Mouse (Mus musculus): ENCODE data around the gene Gmpr. TPM values are rescaled to one million over a fixed set of nuclear protein-coding genes. Genes with fewer than 3 reads are reported as not detected.
"Not testable (repeated sequence)": the region's sequence is repeated elsewhere in the genome, so short reads cannot be mapped to it uniquely, and the experiment has no call there.

Gene Gmpr
- polyA plus RNA-seq, 1 experiment from 2014 or later = 23.4 TPM

DNA sequence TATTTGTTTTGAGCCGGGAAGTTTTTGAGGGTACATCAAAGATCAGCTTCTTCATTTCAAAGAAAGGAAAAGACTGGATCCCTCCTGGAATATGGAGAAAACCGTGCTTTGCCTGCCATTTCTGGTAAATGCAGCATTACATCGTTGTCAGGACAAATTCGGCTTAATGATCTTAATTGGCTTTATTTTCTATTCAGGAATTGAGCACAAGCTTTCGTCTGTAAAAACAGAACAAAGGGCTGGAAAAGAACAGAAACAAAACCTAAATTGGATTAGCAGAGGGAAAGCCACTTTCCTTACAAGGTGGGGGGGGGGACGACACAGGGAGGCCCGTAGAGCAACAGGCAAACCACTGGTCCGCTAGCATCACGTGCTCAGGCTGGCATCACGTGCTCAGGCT is 33.9 kb upstream of the Gmpr start:
- WGBS = 72% methylated on average over 10 of the region's 10 CpGs
- Histone ChIP-seq H3K27me3 (ENCODE audit: control insufficient read depth, insufficient read depth, low read depth, low read length) (no peaks in the 10 kb centered on the region), H3K9ac (ENCODE audit: low read length) (no peak overlapping the region), H3K9me3 (ENCODE audit: control insufficient read depth, low read length) (no peaks in the 10 kb centered on the region), H3K4me3 (ENCODE audit: low read length) (no peak overlapping the region), H3K4me1 (replicated peaks; ENCODE audit: control insufficient read depth, insufficient read depth, low read length) (peaks cover 11% of the 10 kb centered on the region), H3K36me3 (ENCODE audit: control insufficient read depth, insufficient read depth, low read length) (no peaks in the 10 kb centered on the region), H3K27ac (ENCODE audit: low read length) (no peak overlapping the region), H3K4me2 (ENCODE audit: low read depth, low read length) (no peak overlapping the region)
- ATAC-seq (ENCODE audit: low read depth) = no peak

DNA sequence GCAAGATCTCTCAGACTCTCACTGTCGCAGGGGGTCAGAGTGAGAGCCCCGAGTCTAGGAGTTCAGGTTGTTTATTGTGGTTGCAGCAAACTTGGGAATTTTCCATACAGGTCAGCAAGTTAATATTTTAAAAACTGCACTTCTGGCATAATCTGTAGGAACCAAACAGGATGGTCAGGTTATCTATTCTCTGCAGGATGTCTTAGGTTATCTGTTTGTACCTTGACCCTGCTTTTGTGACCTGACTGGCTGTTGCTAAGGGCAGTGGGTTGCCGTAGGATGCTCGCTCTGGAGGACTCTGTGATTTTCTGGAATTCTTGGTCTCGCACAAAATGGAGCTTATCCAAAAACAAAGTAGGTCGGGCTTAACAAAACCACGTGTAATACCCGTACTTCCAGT is 31.9 kb upstream of the Gmpr start:
- Histone ChIP-seq H3K4me3 (ENCODE audit: low read length) (no peak overlapping the region), H3K4me2 (ENCODE audit: low read depth, low read length) (no peak overlapping the region), H3K4me1 (replicated peaks; ENCODE audit: control insufficient read depth, insufficient read depth, low read length) (peaks cover under 1% of the 10 kb centered on the region), H3K27me3 (ENCODE audit: control insufficient read depth, insufficient read depth, low read depth, low read length) (no peaks in the 10 kb centered on the region), H3K36me3 (ENCODE audit: control insufficient read depth, insufficient read depth, low read length) (no peaks in the 10 kb centered on the region), H3K9me3 (ENCODE audit: control insufficient read depth, low read length) (no peaks in the 10 kb centered on the region), H3K27ac (ENCODE audit: low read length) (no peak overlapping the region), H3K9ac (ENCODE audit: low read length) (no peak overlapping the region)
- WGBS = 72% methylated on average over 8 of the region's 8 CpGs
- no peak for ATAC-seq (ENCODE audit: low read depth)

DNA sequence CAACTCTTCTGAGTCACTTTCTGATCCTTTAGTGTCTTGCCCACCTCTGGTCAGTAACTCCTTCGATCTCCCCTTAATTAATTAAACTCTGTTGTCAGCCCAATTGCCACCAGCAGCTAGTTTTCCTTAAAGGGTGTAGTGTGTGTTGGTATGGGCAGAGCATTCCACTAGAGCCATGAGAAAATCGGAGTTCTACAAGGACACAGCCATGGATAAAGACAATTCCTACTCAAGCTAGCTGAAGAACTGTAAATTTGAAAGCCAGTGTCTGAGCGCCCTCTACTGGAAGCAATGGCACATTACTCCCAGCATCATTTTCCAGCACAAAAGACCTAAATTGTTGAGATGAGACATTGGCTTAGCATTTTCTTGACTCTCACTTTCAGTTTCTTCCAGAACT is 30.1 kb upstream of the Gmpr start:
- Histone ChIP-seq H3K9ac (ENCODE audit: low read length) (no peak overlapping the region), H3K27me3 (ENCODE audit: control insufficient read depth, insufficient read depth, low read depth, low read length) (no peaks in the 10 kb centered on the region), H3K27ac (ENCODE audit: low read length) (no peak overlapping the region), H3K36me3 (ENCODE audit: control insufficient read depth, insufficient read depth, low read length) (no peaks in the 10 kb centered on the region), H3K4me2 (ENCODE audit: low read depth, low read length) (no peak overlapping the region), H3K4me1 (replicated peaks; ENCODE audit: control insufficient read depth, insufficient read depth, low read length) (no peaks in the 10 kb centered on the region), H3K4me3 (ENCODE audit: low read length) (no peak overlapping the region), H3K9me3 (ENCODE audit: control insufficient read depth, low read length) (no peaks in the 10 kb centered on the region)
- WGBS = 23% methylated on average over 3 of the region's 3 CpGs
- peak; percentile 54; the same call in 1 of the 2 replicates for ATAC-seq (ENCODE audit: low read depth)

DNA sequence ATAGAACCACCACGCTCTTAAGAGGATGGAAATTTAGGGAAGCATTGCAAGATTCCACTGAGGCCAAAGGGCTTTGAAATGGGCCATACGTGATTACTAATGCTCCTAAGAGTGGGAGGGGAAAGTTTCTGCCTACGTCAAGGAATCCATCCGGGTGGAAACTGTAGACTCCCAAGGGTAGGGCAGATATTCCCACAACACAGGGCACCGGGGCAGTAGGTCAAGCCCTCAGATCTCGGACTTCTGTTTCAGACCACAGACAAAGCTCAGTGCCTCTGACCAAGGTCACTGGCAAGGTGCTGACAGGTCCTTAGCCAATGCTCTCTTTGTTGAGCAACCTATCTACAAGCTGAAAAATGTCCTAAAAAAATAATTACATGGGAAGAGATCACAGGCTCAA is 27.3 kb upstream of the Gmpr start:
- H3K4me1 ChIP-seq (replicated peaks; ENCODE audit: control insufficient read depth, insufficient read depth, low read length) = no peaks in the 10 kb centered on the region
- no peak overlapping the region for H3K4me2 ChIP-seq (ENCODE audit: low read depth, low read length)
- 68% methylated on average over 6 of the region's 6 CpGs for WGBS
- no peaks in the 10 kb centered on the region for H3K36me3 ChIP-seq (ENCODE audit: control insufficient read depth, insufficient read depth, low read length)
- no peak for ATAC-seq (ENCODE audit: low read depth)
- H3K4me3 ChIP-seq (ENCODE audit: low read length) = no peak overlapping the region
- H3K27ac ChIP-seq (ENCODE audit: low read length) = no peak overlapping the region
- no peaks in the 10 kb centered on the region for H3K27me3 ChIP-seq (ENCODE audit: control insufficient read depth, insufficient read depth, low read depth, low read length)
- H3K9me3 ChIP-seq (ENCODE audit: control insufficient read depth, low read length) = 0 out of 2 replicates have a peak, but pooled peaks cover 2% of the 10 kb centered on the region
- no peak overlapping the region for H3K9ac ChIP-seq (ENCODE audit: low read length)

DNA sequence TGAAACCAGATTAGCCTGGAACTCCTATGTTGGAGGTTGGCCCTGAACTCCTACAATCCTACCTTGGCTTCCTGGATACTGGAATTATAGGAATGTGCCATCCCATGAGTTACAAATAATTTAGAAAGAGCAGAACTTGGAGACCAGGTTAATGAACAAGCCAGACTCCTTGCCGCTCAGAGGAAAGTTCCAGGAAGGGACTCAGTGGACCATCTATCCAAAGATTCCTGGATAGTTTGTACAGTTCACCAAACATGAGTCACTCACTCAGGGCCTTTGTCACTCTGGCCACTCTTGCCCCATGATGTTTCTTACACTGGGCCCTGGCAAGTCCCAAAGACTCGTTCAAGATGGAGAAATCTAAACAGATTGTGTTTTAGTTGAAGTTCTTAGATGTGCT is 24.0 kb upstream of the Gmpr start:
- no peaks in the 10 kb centered on the region for H3K36me3 ChIP-seq (ENCODE audit: control insufficient read depth, insufficient read depth, low read length)
- H3K4me2 ChIP-seq (ENCODE audit: low read depth, low read length) = no peak overlapping the region
- no peaks in the 10 kb centered on the region for H3K27me3 ChIP-seq (ENCODE audit: control insufficient read depth, insufficient read depth, low read depth, low read length)
- 0 out of 2 replicates have a peak, but pooled peaks cover 2% of the 10 kb centered on the region for H3K9me3 ChIP-seq (ENCODE audit: control insufficient read depth, low read length)
- H3K4me3 ChIP-seq (ENCODE audit: low read length) = no peak overlapping the region
- ATAC-seq (ENCODE audit: low read depth) = no peak
- peaks cover 10% of the 10 kb centered on the region; the same call in 1 of the 2 replicates for H3K4me1 ChIP-seq (replicated peaks; ENCODE audit: control insufficient read depth, insufficient read depth, low read length)
- no peak overlapping the region for H3K9ac ChIP-seq (ENCODE audit: low read length)
- no peak overlapping the region for H3K27ac ChIP-seq (ENCODE audit: low read length)
- WGBS = 75% methylated on average over 2 of the region's 2 CpGs

DNA sequence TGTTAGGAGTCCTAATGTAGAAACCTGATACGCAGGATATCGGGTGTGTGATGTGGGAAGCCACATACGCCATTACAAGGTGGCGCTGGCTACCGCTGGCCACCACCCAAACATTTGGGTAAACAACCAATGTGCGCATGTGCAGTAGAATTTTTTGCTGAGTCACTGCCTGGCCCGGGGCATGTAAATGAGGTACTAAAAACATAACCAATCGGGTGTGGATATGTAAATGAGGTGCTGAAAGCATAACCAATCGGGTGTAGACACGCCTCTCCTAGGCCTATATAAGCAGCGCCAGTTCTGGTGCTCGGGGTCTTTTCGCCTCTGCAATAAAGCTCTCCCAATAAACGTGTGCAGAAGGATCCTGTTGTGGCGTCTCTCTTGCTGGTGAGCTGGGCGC is 23.3 kb upstream of the Gmpr start:
- H3K27ac ChIP-seq (ENCODE audit: low read length); ATAC-seq (ENCODE audit: low read depth): not testable (repeated sequence)

DNA sequence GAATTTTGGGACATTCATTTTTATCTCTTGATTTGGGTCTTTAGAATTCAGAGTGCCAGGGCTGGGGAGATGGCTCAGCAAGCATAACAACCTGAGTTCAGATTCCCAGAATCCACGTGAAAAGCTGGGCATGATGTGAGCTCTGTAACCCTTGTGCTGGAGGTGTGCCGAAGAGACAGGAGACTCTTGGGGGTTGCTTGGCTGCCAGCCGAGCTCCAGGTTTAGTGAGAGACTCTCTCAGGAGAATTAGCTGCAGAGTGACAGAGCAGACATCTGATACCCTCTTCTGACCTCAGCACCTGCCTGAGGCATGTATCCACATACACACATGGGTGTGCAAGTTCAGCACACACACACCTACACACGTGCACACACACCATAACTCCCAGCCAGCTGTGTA is 21.6 kb upstream of the Gmpr start:
- no peak for ATAC-seq (ENCODE audit: low read depth)
- Histone ChIP-seq H3K27me3 (ENCODE audit: control insufficient read depth, insufficient read depth, low read depth, low read length) (no peaks in the 10 kb centered on the region), H3K36me3 (ENCODE audit: control insufficient read depth, insufficient read depth, low read length) (no peaks in the 10 kb centered on the region), H3K9me3 (ENCODE audit: control insufficient read depth, low read length) (0 out of 2 replicates have a peak, but pooled peaks cover 2% of the 10 kb centered on the region), H3K4me2 (ENCODE audit: low read depth, low read length) (no peak overlapping the region), H3K9ac (ENCODE audit: low read length) (no peak overlapping the region), H3K27ac (ENCODE audit: low read length) (no peak overlapping the region), H3K4me3 (ENCODE audit: low read length) (no peak overlapping the region), H3K4me1 (replicated peaks; ENCODE audit: control insufficient read depth, insufficient read depth, low read length) (peaks cover 10% of the 10 kb centered on the region; the same call in 1 of the 2 replicates)
- 66% methylated on average over 4 of the region's 4 CpGs for WGBS

More for the DNA sequence above, 23.3 kb upstream of the Gmpr start:
- not testable (repeated sequence) for H3K36me3 ChIP-seq (ENCODE audit: control insufficient read depth, insufficient read depth, low read length); H3K9ac ChIP-seq (ENCODE audit: low read length); H3K4me2 ChIP-seq (ENCODE audit: low read depth, low read length); H3K9me3 ChIP-seq (ENCODE audit: control insufficient read depth, low read length); H3K4me3 ChIP-seq (ENCODE audit: low read length); H3K27me3 ChIP-seq (ENCODE audit: control insufficient read depth, insufficient read depth, low read depth, low read length)
- WGBS = 96% methylated on average over 16 of the region's 16 CpGs
- peaks cover 10% of the 10 kb centered on the region; the same call in 1 of the 2 replicates for H3K4me1 ChIP-seq (replicated peaks; ENCODE audit: control insufficient read depth, insufficient read depth, low read length)

DNA sequence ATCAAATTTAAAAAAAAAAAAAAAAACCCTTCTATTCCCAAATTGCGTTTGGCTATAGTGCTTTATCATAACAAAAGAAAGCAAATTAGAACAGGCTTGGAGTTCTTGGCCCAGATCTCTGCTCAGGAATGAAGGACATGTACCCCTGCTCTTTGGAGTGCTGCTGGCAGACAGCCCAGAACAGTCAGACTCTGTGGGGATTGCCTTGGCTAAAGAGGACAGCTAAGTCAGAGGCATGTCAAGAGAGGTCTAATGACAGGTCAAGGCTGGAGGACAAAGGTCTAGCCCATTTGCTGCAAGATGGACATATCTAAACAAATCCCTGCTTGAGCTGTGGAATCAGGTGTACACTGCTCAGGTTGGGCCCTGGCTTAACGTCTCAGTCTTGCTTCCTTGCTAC is 20.6 kb upstream of the Gmpr start:
- Histone ChIP-seq H3K4me3 (ENCODE audit: low read length) (no peak overlapping the region), H3K27me3 (ENCODE audit: control insufficient read depth, insufficient read depth, low read depth, low read length) (no peaks in the 10 kb centered on the region), H3K4me2 (ENCODE audit: low read depth, low read length) (no peak overlapping the region), H3K27ac (ENCODE audit: low read length) (no peak overlapping the region; the same call in 1 of the 2 replicates), H3K36me3 (ENCODE audit: control insufficient read depth, insufficient read depth, low read length) (no peaks in the 10 kb centered on the region), H3K4me1 (replicated peaks; ENCODE audit: control insufficient read depth, insufficient read depth, low read length) (peaks cover 10% of the 10 kb centered on the region; the same call in 1 of the 2 replicates), H3K9me3 (ENCODE audit: control insufficient read depth, low read length) (0 out of 2 replicates have a peak, but pooled peaks cover 2% of the 10 kb centered on the region), H3K9ac (ENCODE audit: low read length) (no peak overlapping the region)
- ATAC-seq (ENCODE audit: low read depth) = peak; percentile 88
- 16% methylated on average over 2 of the region's 2 CpGs for WGBS

DNA sequence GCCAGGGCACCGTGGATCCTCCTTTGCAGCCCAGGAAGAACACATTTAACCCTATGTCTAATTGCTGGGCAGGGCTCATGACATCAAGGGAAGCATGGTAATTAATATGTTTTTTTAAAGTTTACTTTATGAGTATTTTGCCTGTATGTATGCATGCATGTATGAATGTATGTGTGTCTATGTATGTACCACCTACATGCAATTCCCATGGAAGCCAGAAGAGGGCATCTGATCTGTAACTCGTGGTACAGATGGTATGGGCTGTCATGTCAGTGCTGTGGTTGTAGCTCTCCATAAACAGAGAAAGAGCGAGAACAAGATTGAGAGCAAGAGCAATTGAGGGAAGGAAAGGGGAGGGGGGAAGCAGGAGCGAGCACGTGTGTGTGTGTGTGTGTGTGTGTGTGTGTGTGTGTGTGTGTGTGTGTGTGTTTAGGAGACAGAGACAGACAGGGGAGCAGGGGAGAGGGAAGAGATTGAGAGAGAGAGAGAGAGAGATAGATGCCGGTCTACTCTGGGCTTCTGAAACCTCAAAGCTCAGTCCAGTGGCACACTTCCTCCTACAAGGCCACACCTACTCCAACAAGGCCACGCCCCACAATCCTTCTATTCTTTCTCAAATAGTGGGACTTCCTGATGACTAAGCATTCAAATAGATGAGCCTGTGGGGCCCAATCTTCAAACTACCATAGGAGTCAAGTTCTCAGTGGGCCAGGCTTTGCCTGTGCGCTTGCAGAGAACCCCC is 15.1 kb upstream of the Gmpr start:
- H3K9ac ChIP-seq (ENCODE audit: low read length) = no peak overlapping the region
- no peak overlapping the region for H3K27ac ChIP-seq (ENCODE audit: low read length)
- H3K9me3 ChIP-seq (ENCODE audit: control insufficient read depth, low read length) = no peaks in the 10 kb centered on the region
- 77% methylated on average over 8 of the region's 8 CpGs for WGBS
- no peaks in the 10 kb centered on the region for H3K4me1 ChIP-seq (replicated peaks; ENCODE audit: control insufficient read depth, insufficient read depth, low read length)
- no peak overlapping the region for H3K4me3 ChIP-seq (ENCODE audit: low read length)
- H3K27me3 ChIP-seq (ENCODE audit: control insufficient read depth, insufficient read depth, low read depth, low read length) = no peaks in the 10 kb centered on the region
- no peak for ATAC-seq (ENCODE audit: low read depth)
- no peaks in the 10 kb centered on the region for H3K36me3 ChIP-seq (ENCODE audit: control insufficient read depth, insufficient read depth, low read length)
- H3K4me2 ChIP-seq (ENCODE audit: low read depth, low read length) = no peak overlapping the region
